Mouse (Mus musculus): ENCODE data around the gene Lrriq1.

DNA sequence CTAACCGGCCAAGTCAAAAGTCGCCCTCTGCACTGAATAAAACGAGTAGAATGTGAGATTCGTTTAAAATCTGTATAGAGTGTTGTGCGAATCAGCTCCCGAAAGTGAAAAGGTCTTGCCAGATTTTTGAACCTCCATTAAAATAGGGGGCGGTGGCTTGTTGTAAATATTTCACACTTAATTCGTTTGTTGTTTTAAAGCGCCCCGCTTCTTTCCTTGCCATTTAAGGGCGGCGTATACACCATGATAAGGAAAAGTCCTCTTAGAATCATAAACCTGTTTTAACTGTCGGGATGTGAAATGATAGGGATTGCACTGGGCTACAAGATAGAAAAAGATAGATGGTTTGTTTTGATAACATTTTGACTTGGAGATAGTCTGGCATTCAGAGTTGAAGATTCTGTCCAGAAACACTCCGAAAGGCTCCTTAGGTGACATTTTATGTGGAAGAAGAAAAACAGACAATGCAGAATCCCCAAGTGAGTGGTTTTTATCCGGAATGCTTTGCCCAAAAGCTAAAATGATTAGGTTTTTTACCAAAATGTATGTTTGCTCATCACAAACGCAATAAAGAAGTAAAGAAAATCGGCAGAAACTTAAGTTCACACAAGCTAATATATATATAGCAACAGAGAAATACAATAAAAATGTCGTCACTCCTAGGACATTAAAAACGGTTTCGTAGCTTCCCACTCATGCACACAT is 208.7 kb downstream of the Lrriq1 start:
- TF ChIP-seq CTCF (IDR thresholded peaks at IDR 0.05; ENCODE audit: borderline replicate concordance, insufficient read depth, low read depth, low read length): no peak
- TF ChIP-seq POLR2A (IDR thresholded peaks at IDR 0.05; ENCODE audit: borderline replicate concordance, insufficient read depth, low read length): no peak
